Mouse (Mus musculus): ENCODE measurements at regions not wholly inside any gene's neighbourhood (a gene's known extent, or its start where the extent isn't known, plus 50 kb on each side); places are given as distances from the start of the nearest gene placed in this dataset.

- H3K27me3 ChIP-seq (ENCODE audit: control insufficient read depth, insufficient read depth, low read length): no peaks in the 10 kb centered on the region
- H3K36me3 ChIP-seq (ENCODE audit: control insufficient read depth, insufficient read depth, low read length): no peaks in the 10 kb centered on the region
- no peak for ATAC-seq (ENCODE audit: insufficient number of reproducible peaks, insufficient read depth, low FRiP score, low read depth)
- WGBS: 82% methylated on average over 4 of the region's 4 CpGs
- no peaks in the 10 kb centered on the region for H3K9me3 ChIP-seq (ENCODE audit: control insufficient read depth, low read depth, low read length)
- no peak overlapping the region for H3K4me3 ChIP-seq (ENCODE audit: low read depth, low read length)
- H3K4me2 ChIP-seq (replicated peaks; ENCODE audit: low read depth, low read length): no peak overlapping the region
- no peak overlapping the region for H3K27ac ChIP-seq (ENCODE audit: low read length)
- no peaks in the 10 kb centered on the region for H3K4me1 ChIP-seq (ENCODE audit: control insufficient read depth, insufficient read depth, low read length)
- H3K9ac ChIP-seq (replicated peaks; ENCODE audit: low read depth, low read length): no peak overlapping the region
Observed at GRCm38 (mm10) chr6:22716864-22717557, 158.3 kb upstream of the Ptprz1 start.

GRCm38 (mm10) chr6:22716144-22716856, 159.0 kb upstream of the Ptprz1 start:
- Histone ChIP-seq H3K4me1 (ENCODE audit: control insufficient read depth, insufficient read depth, low read length) (no peaks in the 10 kb centered on the region), H3K4me3 (ENCODE audit: low read depth, low read length) (no peak overlapping the region), H3K36me3 (ENCODE audit: control insufficient read depth, insufficient read depth, low read length) (no peaks in the 10 kb centered on the region), H3K4me2 (replicated peaks; ENCODE audit: low read depth, low read length) (no peak overlapping the region), H3K27me3 (ENCODE audit: control insufficient read depth, insufficient read depth, low read length) (no peaks in the 10 kb centered on the region), H3K9ac (replicated peaks; ENCODE audit: low read depth, low read length) (no peak overlapping the region), H3K9me3 (ENCODE audit: control insufficient read depth, low read depth, low read length) (no peaks in the 10 kb centered on the region), H3K27ac (ENCODE audit: low read length) (no peak overlapping the region)
- no peak for ATAC-seq (ENCODE audit: insufficient number of reproducible peaks, insufficient read depth, low FRiP score, low read depth)
- 58% methylated on average over 7 of the region's 7 CpGs for WGBS

- Histone ChIP-seq H3K4me2 (replicated peaks; ENCODE audit: low read depth, low read length) (no peak overlapping the region), H3K4me1 (ENCODE audit: control insufficient read depth, insufficient read depth, low read length) (no peaks in the 10 kb centered on the region), H3K9me3 (ENCODE audit: control insufficient read depth, low read depth, low read length) (no peaks in the 10 kb centered on the region), H3K27ac (ENCODE audit: low read length) (no peak overlapping the region), H3K9ac (replicated peaks; ENCODE audit: low read depth, low read length) (no peak overlapping the region), H3K27me3 (ENCODE audit: control insufficient read depth, insufficient read depth, low read length) (no peaks in the 10 kb centered on the region), H3K4me3 (ENCODE audit: low read depth, low read length) (no peak overlapping the region), H3K36me3 (ENCODE audit: control insufficient read depth, insufficient read depth, low read length) (no peaks in the 10 kb centered on the region)
- no peak for ATAC-seq (ENCODE audit: insufficient number of reproducible peaks, insufficient read depth, low FRiP score, low read depth)
Observed at GRCm38 (mm10) chr6:22698187-22698586, 177.1 kb upstream of the Ptprz1 start.

GRCm38 (mm10) chr6:22688678-22689126, 186.6 kb upstream of the Ptprz1 start:
- Histone ChIP-seq H3K4me2 (replicated peaks; ENCODE audit: low read depth, low read length) (no peak overlapping the region), H3K9ac (replicated peaks; ENCODE audit: low read depth, low read length) (no peak overlapping the region), H3K4me3 (ENCODE audit: low read depth, low read length) (no peak overlapping the region), H3K9me3 (ENCODE audit: control insufficient read depth, low read depth, low read length) (no peaks in the 10 kb centered on the region), H3K27me3 (ENCODE audit: control insufficient read depth, insufficient read depth, low read length) (no peaks in the 10 kb centered on the region), H3K36me3 (ENCODE audit: control insufficient read depth, insufficient read depth, low read length) (no peaks in the 10 kb centered on the region), H3K4me1 (ENCODE audit: control insufficient read depth, insufficient read depth, low read length) (no peaks in the 10 kb centered on the region), H3K27ac (ENCODE audit: low read length) (no peak overlapping the region)
- no peak for ATAC-seq (ENCODE audit: insufficient number of reproducible peaks, insufficient read depth, low FRiP score, low read depth)
- 63% methylated on average over 7 of the region's 7 CpGs for WGBS

GRCm38 (mm10) chr6:22674586-22674929, 200.7 kb upstream of the Ptprz1 start:
- H3K36me3 ChIP-seq (ENCODE audit: control insufficient read depth, insufficient read depth, low read length): no peaks in the 10 kb centered on the region
- no peak for ATAC-seq (ENCODE audit: insufficient number of reproducible peaks, insufficient read depth, low FRiP score, low read depth)
- no peak overlapping the region for H3K27ac ChIP-seq (ENCODE audit: low read length)
- no peaks in the 10 kb centered on the region for H3K4me1 ChIP-seq (ENCODE audit: control insufficient read depth, insufficient read depth, low read length)
- H3K9ac ChIP-seq (replicated peaks; ENCODE audit: low read depth, low read length): no peak overlapping the region
- H3K4me3 ChIP-seq (ENCODE audit: low read depth, low read length): no peak overlapping the region
- no peaks in the 10 kb centered on the region for H3K27me3 ChIP-seq (ENCODE audit: control insufficient read depth, insufficient read depth, low read length)
- H3K4me2 ChIP-seq (replicated peaks; ENCODE audit: low read depth, low read length): no peak overlapping the region
- WGBS: 79% methylated on average over 1 of the region's 1 CpGs
- H3K9me3 ChIP-seq (ENCODE audit: control insufficient read depth, low read depth, low read length): no peaks in the 10 kb centered on the region

- H3K4me3 ChIP-seq (ENCODE audit: low read depth, low read length): no peak overlapping the region
- ATAC-seq (ENCODE audit: insufficient number of reproducible peaks, insufficient read depth, low FRiP score, low read depth): no peak
- H3K9me3 ChIP-seq (ENCODE audit: control insufficient read depth, low read depth, low read length): no peaks in the 10 kb centered on the region
- 86% methylated on average over 2 of the region's 2 CpGs for WGBS
- H3K27me3 ChIP-seq (ENCODE audit: control insufficient read depth, insufficient read depth, low read length): no peaks in the 10 kb centered on the region
- no peak overlapping the region for H3K4me2 ChIP-seq (replicated peaks; ENCODE audit: low read depth, low read length)
- no peaks in the 10 kb centered on the region for H3K36me3 ChIP-seq (ENCODE audit: control insufficient read depth, insufficient read depth, low read length)
- H3K9ac ChIP-seq (replicated peaks; ENCODE audit: low read depth, low read length): no peak overlapping the region
- no peaks in the 10 kb centered on the region for H3K4me1 ChIP-seq (ENCODE audit: control insufficient read depth, insufficient read depth, low read length)
- H3K27ac ChIP-seq (ENCODE audit: low read length): no peak overlapping the region
Observed at GRCm38 (mm10) chr6:22673919-22674585, 201.2 kb upstream of the Ptprz1 start.

GRCm38 (mm10) chr6:22671524-22671923, 203.8 kb upstream of the Ptprz1 start:
- Histone ChIP-seq H3K4me1 (ENCODE audit: control insufficient read depth, insufficient read depth, low read length) (no peaks in the 10 kb centered on the region), H3K9ac (replicated peaks; ENCODE audit: low read depth, low read length) (no peak overlapping the region), H3K9me3 (ENCODE audit: control insufficient read depth, low read depth, low read length) (no peaks in the 10 kb centered on the region), H3K4me2 (replicated peaks; ENCODE audit: low read depth, low read length) (no peak overlapping the region), H3K4me3 (ENCODE audit: low read depth, low read length) (no peak overlapping the region), H3K36me3 (ENCODE audit: control insufficient read depth, insufficient read depth, low read length) (no peaks in the 10 kb centered on the region), H3K27ac (ENCODE audit: low read length) (no peak overlapping the region), H3K27me3 (ENCODE audit: control insufficient read depth, insufficient read depth, low read length) (no peaks in the 10 kb centered on the region)
- ATAC-seq (ENCODE audit: insufficient number of reproducible peaks, insufficient read depth, low FRiP score, low read depth): no peak
- WGBS: 60% methylated on average over 1 of the region's 1 CpGs

GRCm38 (mm10) chr6:22668190-22668975, 206.9 kb upstream of the Ptprz1 start:
- ATAC-seq (ENCODE audit: insufficient number of reproducible peaks, insufficient read depth, low FRiP score, low read depth): no peak
- H3K4me2 ChIP-seq (replicated peaks; ENCODE audit: low read depth, low read length): no peak overlapping the region
- no peaks in the 10 kb centered on the region for H3K27me3 ChIP-seq (ENCODE audit: control insufficient read depth, insufficient read depth, low read length)
- 74% methylated on average over 7 of the region's 7 CpGs for WGBS
- no peaks in the 10 kb centered on the region for H3K36me3 ChIP-seq (ENCODE audit: control insufficient read depth, insufficient read depth, low read length)
- H3K4me3 ChIP-seq (ENCODE audit: low read depth, low read length): no peak overlapping the region
- no peak overlapping the region for H3K27ac ChIP-seq (ENCODE audit: low read length)
- H3K4me1 ChIP-seq (ENCODE audit: control insufficient read depth, insufficient read depth, low read length): no peaks in the 10 kb centered on the region
- no peak overlapping the region for H3K9ac ChIP-seq (replicated peaks; ENCODE audit: low read depth, low read length)
- no peaks in the 10 kb centered on the region for H3K9me3 ChIP-seq (ENCODE audit: control insufficient read depth, low read depth, low read length)

Data from stomach, embryonic 14.5 days (tissue).